Mouse (Mus musculus) embryonic facial prominence, embryonic 12.5 days (tissue): ENCODE data around the gene Prkar1a. TPM values are rescaled to one million over a fixed set of nuclear protein-coding genes. Genes with fewer than 3 reads are reported as not detected.
A peak's percentile ranks its signal among the peaks of the same experiment; 100 is the strongest.
"Not testable (repeated sequence)": the region's sequence is repeated elsewhere in the genome, so short reads cannot be mapped to it uniquely, and the experiment has no call there.

Source experiments
- ATAC-seq: fragments of 200-750 bp; cut with Nextera tagmentation; 2 replicates; pipeline ENCODE4 v1.8.0; 2017; ENCODE audit not compliant: insufficient number of reproducible peaks, insufficient read depth, low FRiP score, low TSS enrichment
- H3K27ac ChIP-seq: fragments of 300-500 bp; sonication (generic); 2 replicates; pipeline ENCODE4 v1.5.1; 2016; ENCODE audit warnings: mild to moderate bottlenecking
- H3K27me3 ChIP-seq: fragments of 300-500 bp; sonication (generic); 2 replicates; pipeline ENCODE4 v1.6.1; 2016; ENCODE audit warnings: mild to moderate bottlenecking, moderate library complexity
- H3K36me3 ChIP-seq: fragments of 300-500 bp; sonication (generic); 2 replicates; pipeline ENCODE4 v1.6.1; 2016; ENCODE audit warnings: mild to moderate bottlenecking
- H3K4me1 ChIP-seq: fragments of 300-500 bp; sonication (generic); 2 replicates; pipeline ENCODE4 v1.6.1; 2016
- H3K4me2 ChIP-seq: fragments of 300-500 bp; sonication (generic); replicated peaks from 2 replicates; pipeline ENCODE4 v1.6.1; 2016; ENCODE audit warnings: mild to moderate bottlenecking, moderate library complexity
- H3K4me3 ChIP-seq: fragments of 300-500 bp; sonication (generic); 2 replicates; pipeline ENCODE4 v1.5.1; 2016; ENCODE audit warnings: mild to moderate bottlenecking
- H3K9ac ChIP-seq: fragments of 300-500 bp; sonication (generic); 2 replicates; pipeline ENCODE4 v1.6.1; 2016; ENCODE audit warnings: mild to moderate bottlenecking, moderate library complexity
- H3K9me3 ChIP-seq: fragments of 300-500 bp; sonication (generic); 2 replicates; pipeline ENCODE4 v1.6.1; 2016; ENCODE audit warnings: mild to moderate bottlenecking, moderate library complexity
- WGBS: fragments of 180-500 bp; shearing (Covaris S2); methylation state at CpG from one replicate; pipeline ENCODE4 v1.1.7; 2016; 5-methylcytosine and 5-hydroxymethylcytosine counted together
- polyA plus RNA-seq: library from polyadenylated mRNA; unstranded; fragments of >200 nt; fragmentation: Nextera tagmentation; extraction: Ambion mirVana; gene quantifications from 2 replicates; pipeline ENCODE4 v1.2.1, GENCODE M21; 2016

Gene Prkar1a
- polyA plus RNA-seq, 1 experiment from 2014 or later, result 392 TPM

DNA sequence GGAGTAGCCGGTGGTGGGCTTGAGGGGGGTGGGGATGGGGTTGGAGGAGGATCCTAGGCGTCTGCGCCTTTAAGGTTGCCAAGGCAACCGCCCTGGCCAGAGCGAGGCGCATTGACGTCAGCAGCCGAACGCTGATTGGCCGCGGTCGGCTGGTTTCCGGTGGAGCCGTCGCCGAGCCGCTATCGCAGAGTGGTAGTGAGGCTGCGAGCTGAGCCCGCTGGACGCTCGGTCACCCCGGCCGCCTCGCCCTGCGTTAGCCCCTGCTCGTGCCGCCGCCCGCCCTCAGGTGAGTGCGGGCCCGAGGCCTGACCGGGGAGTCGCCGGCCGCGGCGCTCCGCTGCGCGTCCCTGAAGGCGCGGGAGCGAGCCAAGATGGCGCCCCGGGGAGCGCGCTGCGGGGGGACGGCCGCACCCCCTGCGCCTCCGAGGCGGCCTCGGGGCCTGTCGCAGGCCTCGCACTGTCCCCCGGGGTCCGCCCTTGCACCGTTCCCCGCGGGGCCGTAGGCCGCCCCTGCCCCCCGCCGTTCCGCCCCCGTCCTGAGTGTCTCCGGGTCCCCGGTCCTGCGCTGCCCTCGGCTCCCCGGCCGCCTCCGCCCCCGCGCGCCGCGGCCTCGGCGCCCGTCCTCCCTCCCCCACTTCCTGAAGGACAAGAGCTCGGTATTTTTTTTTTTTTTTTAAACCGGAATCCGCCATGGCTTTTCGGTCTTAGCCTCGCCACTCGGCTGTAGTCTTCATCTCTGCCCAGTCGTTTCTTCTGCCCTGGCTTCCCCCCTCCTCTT, 1.8 kb downstream of the Prkar1a start:
- peak overlapping the region; percentile 98 for H3K9ac ChIP-seq
- ATAC-seq, result peak; percentile 92

DNA sequence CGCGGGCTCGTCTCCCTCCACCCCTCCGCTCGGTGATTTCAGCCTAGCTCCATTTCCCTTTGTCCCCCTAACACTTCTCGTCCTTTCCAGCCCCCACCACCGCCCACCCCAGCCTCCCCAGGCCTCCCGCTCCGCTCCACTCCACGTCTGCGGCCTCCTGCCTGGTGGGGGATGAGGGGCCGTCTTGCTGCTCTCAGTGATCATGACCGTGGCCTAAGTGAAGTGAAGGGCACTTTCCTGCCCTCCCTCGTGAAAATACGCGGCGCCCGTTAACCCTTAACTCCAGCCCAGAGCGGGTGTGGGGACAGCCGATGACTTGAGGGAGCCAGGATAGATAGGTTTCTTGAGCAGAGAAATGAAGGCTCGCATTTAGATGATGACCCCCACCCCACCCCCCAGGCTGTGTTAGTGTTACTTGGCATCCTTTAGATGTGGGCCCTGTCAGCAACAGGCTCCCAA, 2.4 kb downstream of the Prkar1a start:
- no peak for ATAC-seq
- Histone ChIP-seq H3K4me2 (peak overlapping the region; percentile 68), H3K27ac (peak overlapping the region; percentile 96), H3K4me3 (peak overlapping the region; percentile 96), H3K9me3 (no peaks in the 10 kb centered on the region), H3K9ac (peak overlapping the region; percentile 98), H3K27me3 (no peaks in the 10 kb centered on the region), H3K4me1 (peaks cover 24% of the 10 kb centered on the region), H3K36me3 (peaks cover 20% of the 10 kb centered on the region)
- under 1% methylated on average over 20 of the region's 21 CpGs for WGBS

More for the DNA sequence above, 1.8 kb downstream of the Prkar1a start:
- H3K4me1 ChIP-seq, result peaks cover 24% of the 10 kb centered on the region
- no peaks in the 10 kb centered on the region for H3K27me3 ChIP-seq
- H3K4me2 ChIP-seq, result peak overlapping the region; percentile 68
- H3K9me3 ChIP-seq, result no peaks in the 10 kb centered on the region
- H3K4me3 ChIP-seq, result peak overlapping the region; percentile 96
- peak overlapping the region; percentile 96 for H3K27ac ChIP-seq
- H3K36me3 ChIP-seq, result peaks cover 14% of the 10 kb centered on the region
- under 1% methylated on average over 71 of the region's 90 CpGs for WGBS

DNA sequence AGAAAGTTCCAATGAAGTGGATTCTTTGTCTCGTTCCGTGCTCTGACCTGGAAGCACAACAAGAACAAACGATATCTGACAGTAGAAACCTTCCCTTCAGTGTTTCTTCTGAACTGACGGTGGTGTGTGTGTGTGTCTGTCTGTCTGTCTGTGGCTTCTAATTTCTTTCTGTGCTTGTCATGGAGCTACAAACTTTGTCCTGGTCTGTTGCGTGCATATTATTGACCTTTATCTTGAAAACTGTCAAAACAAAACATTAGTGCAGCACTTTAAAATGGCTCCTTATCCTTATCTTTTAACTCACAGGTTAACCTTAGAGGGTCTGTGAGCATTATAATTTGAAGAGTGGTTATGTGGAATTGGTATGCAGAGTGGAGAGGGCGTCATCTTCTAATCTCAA, 3.3 kb downstream of the Prkar1a start:
- no peak overlapping the region for H3K27ac ChIP-seq
- H3K9ac ChIP-seq, result peak overlapping the region; percentile 98; the same call in 1 of the 2 replicates
- H3K4me1 ChIP-seq, result peaks cover 24% of the 10 kb centered on the region
- no peaks in the 10 kb centered on the region for H3K9me3 ChIP-seq
- H3K36me3 ChIP-seq, result peaks cover 26% of the 10 kb centered on the region
- no peaks in the 10 kb centered on the region for H3K27me3 ChIP-seq
- ATAC-seq, result no peak
- WGBS, result 57% methylated on average over 6 of the region's 6 CpGs
- peak overlapping the region; percentile 68 for H3K4me2 ChIP-seq
- peak overlapping the region; percentile 96 for H3K4me3 ChIP-seq

DNA sequence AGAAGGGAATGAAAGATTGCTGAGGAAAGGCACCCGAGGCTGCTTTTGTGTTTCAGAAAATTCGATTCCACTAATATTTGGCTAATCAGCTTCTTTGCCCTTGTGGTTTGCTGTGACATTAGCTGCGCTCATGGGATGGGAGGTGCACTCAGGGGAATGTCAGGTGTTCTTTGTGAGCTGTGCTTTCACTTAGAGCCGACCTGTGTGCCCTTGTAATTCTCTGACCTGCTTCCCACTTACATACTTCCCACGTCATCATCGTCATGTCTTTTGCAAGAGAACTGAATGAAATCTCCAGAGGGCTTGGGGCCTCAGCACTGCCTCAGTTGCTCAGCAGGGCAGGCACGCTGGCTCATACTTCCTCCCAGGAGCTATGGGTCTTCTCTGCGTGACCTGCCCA, 4.0 kb downstream of the Prkar1a start:
- H3K4me1 ChIP-seq, result peaks cover 24% of the 10 kb centered on the region
- H3K9me3 ChIP-seq, result no peaks in the 10 kb centered on the region
- H3K27ac ChIP-seq, result no peak overlapping the region
- H3K36me3 ChIP-seq, result peaks cover 26% of the 10 kb centered on the region
- H3K9ac ChIP-seq, result 0 out of 2 replicates have a peak overlapping the region, but pooled peaks have one; percentile 21
- H3K27me3 ChIP-seq, result no peaks in the 10 kb centered on the region
- H3K4me3 ChIP-seq, result 0 out of 2 replicates have a peak overlapping the region, but pooled peaks have one; percentile 0
- WGBS, result 67% methylated on average over 8 of the region's 8 CpGs
- no peak for ATAC-seq
- peak overlapping the region; percentile 68 for H3K4me2 ChIP-seq

DNA sequence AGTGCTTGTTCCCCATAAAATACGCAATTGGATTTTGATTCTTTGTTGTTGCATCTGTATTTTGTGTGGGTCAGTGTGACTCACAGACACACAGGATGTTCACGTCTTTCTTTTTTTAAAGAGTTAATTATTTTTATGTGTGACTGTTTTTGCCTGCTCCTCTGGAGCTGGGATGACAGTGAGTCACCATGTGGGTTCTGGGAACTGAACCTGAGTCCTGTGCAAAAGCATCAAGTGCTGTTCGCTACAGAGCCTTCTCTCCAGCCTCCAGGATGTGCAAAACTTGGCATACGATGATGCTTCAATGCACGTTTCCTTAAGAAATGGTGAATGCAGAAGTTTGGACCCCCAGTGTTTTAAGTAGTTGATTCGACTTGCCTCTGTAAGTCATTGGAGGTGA, 5.4 kb downstream of the Prkar1a start:
- H3K27me3 ChIP-seq, result no peaks in the 10 kb centered on the region
- no peak overlapping the region for H3K4me2 ChIP-seq
- H3K9me3 ChIP-seq, result no peaks in the 10 kb centered on the region
- no peak for ATAC-seq
- H3K36me3 ChIP-seq, result peaks cover 31% of the 10 kb centered on the region
- WGBS, result 90% methylated on average over 6 of the region's 6 CpGs
- no peak overlapping the region for H3K4me3 ChIP-seq
- H3K4me1 ChIP-seq, result peaks cover 23% of the 10 kb centered on the region
- H3K9ac ChIP-seq, result no peak overlapping the region
- H3K27ac ChIP-seq, result no peak overlapping the region

DNA sequence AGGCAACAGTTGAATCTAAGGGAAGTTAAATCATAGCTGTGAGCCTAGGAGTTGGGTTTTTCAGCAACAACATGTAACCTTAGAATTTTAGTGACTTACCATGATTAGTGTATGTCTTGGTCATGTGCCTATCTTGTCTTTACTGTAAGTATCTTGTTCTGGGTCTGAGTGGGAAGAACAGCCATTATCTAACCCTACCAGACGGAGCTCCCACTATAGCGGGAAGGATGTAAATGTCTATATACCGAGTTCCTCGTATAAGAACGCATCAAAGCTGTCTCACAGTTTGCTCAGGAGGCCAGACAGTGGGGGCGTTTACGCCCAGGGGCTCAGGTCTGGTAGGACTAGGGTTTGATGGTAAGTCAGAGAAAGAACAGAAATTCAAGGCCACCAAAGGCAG, 7.0 kb downstream of the Prkar1a start:
- H3K9ac ChIP-seq, result no peak overlapping the region
- H3K4me2 ChIP-seq, result no peak overlapping the region
- no peak for ATAC-seq
- H3K27me3 ChIP-seq, result no peaks in the 10 kb centered on the region
- no peak overlapping the region for H3K4me3 ChIP-seq
- 88% methylated on average over 7 of the region's 7 CpGs for WGBS
- H3K4me1 ChIP-seq, result peaks cover 17% of the 10 kb centered on the region
- no peaks in the 10 kb centered on the region for H3K9me3 ChIP-seq
- H3K36me3 ChIP-seq, result peaks cover 46% of the 10 kb centered on the region
- H3K27ac ChIP-seq, result no peak overlapping the region

DNA sequence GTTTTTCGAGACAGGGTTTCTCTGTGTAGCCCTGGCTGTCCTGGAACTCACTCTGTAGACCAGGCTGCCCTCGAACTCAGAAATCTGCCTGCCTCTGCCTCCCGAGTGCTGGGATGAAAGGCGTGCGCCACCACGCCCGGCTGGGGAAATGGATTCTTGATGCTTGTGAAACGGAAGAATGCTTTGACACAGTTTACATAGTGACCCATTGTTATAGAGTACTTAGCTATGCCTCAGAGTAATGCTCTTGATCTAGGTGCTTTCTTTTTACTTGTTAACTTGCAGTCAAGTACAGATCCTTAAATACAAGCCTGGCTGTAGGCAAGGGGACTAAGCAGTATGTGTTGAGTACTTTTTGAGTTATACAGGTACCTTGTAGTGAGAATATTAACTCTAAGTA, 11.3 kb downstream of the Prkar1a start:
- H3K36me3 ChIP-seq, result peaks cover 72% of the 10 kb centered on the region
- not testable (repeated sequence) for H3K27me3 ChIP-seq, H3K27ac ChIP-seq, ATAC-seq, H3K4me3 ChIP-seq, H3K9ac ChIP-seq, H3K9me3 ChIP-seq, H3K4me1 ChIP-seq, H3K4me2 ChIP-seq
- 92% methylated on average over 8 of the region's 8 CpGs for WGBS

DNA sequence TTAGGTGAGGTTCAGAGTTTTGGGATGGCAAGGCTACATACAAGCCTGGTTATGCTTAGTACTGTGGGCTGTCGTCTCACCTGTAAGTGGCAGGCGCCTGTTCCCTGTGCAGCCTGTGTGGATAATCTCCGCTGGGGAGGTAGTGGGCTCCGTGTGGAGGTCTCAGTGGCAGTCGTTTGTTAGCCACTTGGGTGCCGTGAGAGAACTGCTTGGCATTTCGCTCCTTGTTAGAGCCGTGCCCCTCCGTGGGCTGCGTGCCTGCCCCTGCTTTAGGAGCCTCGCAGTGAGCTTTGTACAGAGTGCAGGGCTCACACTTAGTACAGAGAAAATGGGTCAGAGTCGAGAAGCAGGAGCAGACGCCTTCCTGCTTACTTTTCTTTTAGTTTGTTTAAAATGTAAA, 15.1 kb downstream of the Prkar1a start:
- 87% methylated on average over 13 of the region's 13 CpGs for WGBS
- no peaks in the 10 kb centered on the region for H3K9me3 ChIP-seq
- H3K4me2 ChIP-seq, result no peak overlapping the region
- no peak overlapping the region for H3K4me3 ChIP-seq
- H3K27ac ChIP-seq, result no peak overlapping the region
- ATAC-seq, result no peak
- H3K36me3 ChIP-seq, result peaks cover 84% of the 10 kb centered on the region
- no peaks in the 10 kb centered on the region for H3K27me3 ChIP-seq
- no peak overlapping the region for H3K9ac ChIP-seq
- H3K4me1 ChIP-seq, result no peaks in the 10 kb centered on the region

DNA sequence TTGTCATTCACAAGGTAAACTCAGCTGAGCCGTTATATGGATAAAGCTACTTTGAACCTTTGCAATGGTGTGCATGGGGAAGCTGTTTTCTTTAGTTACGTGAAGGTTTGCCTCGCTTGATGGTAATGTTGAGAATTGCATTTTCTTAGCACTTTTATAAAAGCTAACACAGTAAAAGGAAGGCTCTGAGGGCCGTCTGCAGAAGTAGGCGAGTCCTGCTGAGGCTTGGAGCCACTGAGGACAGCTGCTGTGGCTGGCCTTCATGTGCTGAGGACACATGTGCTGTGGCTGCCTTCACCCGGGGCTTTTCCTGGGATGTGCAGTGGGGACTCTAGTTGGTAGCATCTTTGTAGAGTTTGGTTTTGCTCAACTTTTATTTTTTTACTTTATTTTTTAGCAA, 16.2 kb downstream of the Prkar1a start:
- H3K4me2 ChIP-seq, result no peak overlapping the region
- H3K27me3 ChIP-seq, result no peaks in the 10 kb centered on the region
- no peaks in the 10 kb centered on the region for H3K4me1 ChIP-seq
- H3K9me3 ChIP-seq, result no peaks in the 10 kb centered on the region
- H3K36me3 ChIP-seq, result peaks cover 82% of the 10 kb centered on the region
- WGBS, result 84% methylated on average over 6 of the region's 6 CpGs
- H3K27ac ChIP-seq, result no peak overlapping the region
- no peak overlapping the region for H3K4me3 ChIP-seq
- no peak overlapping the region for H3K9ac ChIP-seq
- no peak for ATAC-seq

DNA sequence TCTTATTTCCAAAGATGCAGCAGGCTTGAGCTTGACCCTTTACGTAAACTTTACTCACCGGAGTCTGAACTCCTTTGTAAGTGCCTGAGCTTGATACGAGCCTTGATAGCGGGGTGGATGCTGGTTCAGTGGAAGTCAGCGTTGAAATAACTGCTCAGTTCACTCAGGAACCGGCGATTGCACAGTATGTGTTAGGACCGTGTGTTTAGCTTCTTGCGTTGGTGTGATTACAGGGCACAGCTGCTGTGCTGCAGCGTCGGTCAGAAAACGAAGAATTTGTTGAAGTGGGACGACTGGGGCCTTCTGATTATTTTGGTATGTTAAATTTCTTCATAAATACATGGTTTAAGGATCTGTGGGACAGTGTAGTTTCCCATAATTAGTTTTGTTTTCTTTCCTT, 17.2 kb downstream of the Prkar1a start:
- Histone ChIP-seq H3K9ac (no peak overlapping the region), H3K4me3 (no peak overlapping the region), H3K9me3 (no peaks in the 10 kb centered on the region), H3K4me1 (peaks cover 3% of the 10 kb centered on the region; the same call in 1 of the 2 replicates), H3K27me3 (no peaks in the 10 kb centered on the region), H3K4me2 (no peak overlapping the region), H3K27ac (no peak overlapping the region), H3K36me3 (peaks cover 74% of the 10 kb centered on the region)
- no peak for ATAC-seq
- WGBS, result 95% methylated on average over 13 of the region's 13 CpGs

DNA sequence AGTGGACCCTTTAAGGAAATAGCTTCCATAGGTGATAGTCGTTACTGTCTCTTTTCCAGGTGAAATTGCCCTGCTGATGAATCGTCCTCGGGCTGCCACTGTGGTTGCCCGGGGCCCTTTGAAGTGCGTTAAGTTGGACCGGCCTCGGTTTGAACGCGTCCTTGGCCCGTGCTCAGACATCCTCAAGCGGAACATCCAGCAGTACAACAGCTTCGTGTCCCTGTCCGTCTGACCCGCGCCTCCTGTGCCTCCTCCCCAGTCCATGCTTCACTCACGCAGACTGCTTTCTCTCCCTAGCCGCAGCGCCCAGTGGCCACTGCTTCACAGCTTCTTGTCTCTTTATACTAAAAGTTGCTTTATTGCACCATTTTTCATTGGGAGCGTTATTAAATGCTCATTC, 18.2 kb downstream of the Prkar1a start:
- ATAC-seq, result no peak
- no peak overlapping the region for H3K27ac ChIP-seq
- H3K27me3 ChIP-seq, result no peaks in the 10 kb centered on the region
- H3K4me2 ChIP-seq, result no peak overlapping the region
- H3K4me1 ChIP-seq, result peaks cover 3% of the 10 kb centered on the region; the same call in 1 of the 2 replicates
- peaks cover 67% of the 10 kb centered on the region for H3K36me3 ChIP-seq
- H3K9ac ChIP-seq, result no peak overlapping the region
- H3K4me3 ChIP-seq, result no peak overlapping the region
- WGBS, result 92% methylated on average over 19 of the region's 19 CpGs
- H3K9me3 ChIP-seq, result no peaks in the 10 kb centered on the region

DNA sequence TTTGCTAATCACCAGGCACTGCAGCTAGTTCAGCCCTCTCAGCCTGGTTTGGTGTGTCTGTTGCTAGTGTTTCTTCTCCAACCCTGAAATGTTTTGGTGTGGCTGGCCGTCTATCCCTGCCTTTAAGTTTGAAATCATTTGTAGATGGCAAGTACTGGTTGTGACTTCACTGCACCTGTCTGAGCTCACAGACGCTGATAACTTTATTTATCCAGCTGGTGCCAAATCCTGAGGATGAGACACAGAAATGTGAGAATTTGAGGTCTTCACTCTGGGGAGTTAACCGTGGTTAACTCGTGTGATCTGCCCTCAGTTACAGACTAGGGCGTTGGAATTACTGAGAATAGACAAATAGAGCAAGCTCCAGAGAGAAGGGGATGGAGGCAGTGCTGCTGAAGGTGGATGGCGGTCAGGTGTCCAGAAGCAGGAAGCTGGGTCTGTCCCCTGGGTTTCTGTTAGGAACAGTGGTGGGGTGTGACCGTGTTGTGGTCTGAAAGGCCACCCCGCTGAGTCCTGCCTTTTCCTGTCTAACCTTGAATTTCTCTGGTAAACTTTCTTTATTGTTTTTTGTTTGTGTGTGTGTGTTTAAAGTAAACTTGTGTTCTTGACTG, 19.0 kb downstream of the Prkar1a start:
- Histone ChIP-seq H3K36me3 (peaks cover 60% of the 10 kb centered on the region), H3K4me2 (no peak overlapping the region), H3K27me3 (no peaks in the 10 kb centered on the region), H3K9ac (no peak overlapping the region), H3K4me3 (no peak overlapping the region), H3K9me3 (no peaks in the 10 kb centered on the region), H3K27ac (no peak overlapping the region), H3K4me1 (peaks cover 3% of the 10 kb centered on the region; the same call in 1 of the 2 replicates)
- ATAC-seq, result no peak
- WGBS, result 75% methylated on average over 8 of the region's 8 CpGs
